Mouse (Mus musculus) E14TG2a.4 (cell line): ENCODE measurements around the gene Gp1ba.

Source experiments
- CTCF ChIP-seq: conservative IDR thresholded peaks from 2 replicates; pipeline ENCODE4 v1.5.1; 2014; ENCODE audit warnings: low read length
- POU5F1 ChIP-seq: IDR thresholded peaks from 2 replicates; pipeline ENCODE4 v1.6.1; 2014; ENCODE audit warnings: low read length, borderline replicate concordance

DNA sequence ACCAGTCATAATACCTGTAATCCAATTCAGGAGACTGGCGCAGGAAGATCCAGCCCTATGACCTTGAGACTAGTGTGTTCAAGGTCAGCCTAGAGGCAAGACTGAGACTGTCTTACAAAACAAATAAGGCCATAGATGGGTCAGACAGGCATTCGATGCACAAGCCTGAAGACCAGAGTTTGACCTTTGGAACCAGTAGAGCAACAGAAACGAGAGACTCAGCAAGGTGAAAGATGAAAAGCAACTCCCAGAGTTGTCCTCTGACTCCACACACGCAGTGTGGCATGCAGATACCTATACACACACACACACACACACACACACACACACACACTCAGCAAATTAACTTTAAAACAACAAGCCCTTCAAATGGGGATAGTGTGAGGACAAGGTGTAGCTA lies 12.0 kb upstream of the Gp1ba start:
- no peak for TF ChIP-seq CTCF
- no peak for TF ChIP-seq POU5F1
